Mouse (Mus musculus) embryonic facial prominence, embryonic 11.5 days (tissue): ENCODE results near the gene Vrk3. TPM values are rescaled to one million over a fixed set of nuclear protein-coding genes. Genes with fewer than 3 reads are reported as not detected.
A peak's percentile ranks its signal among the peaks of the same experiment; 100 is the strongest.
"Not testable (repeated sequence)": the region's sequence is repeated elsewhere in the genome, so short reads cannot be mapped to it uniquely, and the experiment has no call there.

Experiments used
- ATAC-seq: fragments of 200-750 bp; cut with Nextera tagmentation; replicated peaks from 2 replicates; pipeline ENCODE4 v1.8.0; 2017; ENCODE audit warnings: low read depth; ENCODE audit not compliant: insufficient number of reproducible peaks, low FRiP score, low TSS enrichment
- DNase-seq: peaks from one replicate; pipeline ENCODE4 v3.0.0-alpha.2; 2015; ENCODE audit warnings: low spot score
- H3K27ac ChIP-seq: fragments of 300-500 bp; sonication (generic); replicated peaks from 2 replicates; pipeline ENCODE4 v1.5.1; 2014; ENCODE audit warnings: mild to moderate bottlenecking, low read depth, low read length, control low read depth
- H3K27me3 ChIP-seq: fragments of 300-500 bp; sonication (generic); 2 replicates; pipeline ENCODE4 v1.6.1; 2014; ENCODE audit warnings: mild to moderate bottlenecking, low read length, moderate library complexity, mixed read lengths; ENCODE audit not compliant: control insufficient read depth, insufficient read depth
- H3K36me3 ChIP-seq: fragments of 300-500 bp; sonication (generic); replicated peaks from 2 replicates; pipeline ENCODE4 v1.6.1; 2014; ENCODE audit warnings: low read depth, mild to moderate bottlenecking, low read length, moderate library complexity, mixed read lengths; ENCODE audit not compliant: control insufficient read depth, insufficient read depth
- H3K4me1 ChIP-seq: fragments of 300-500 bp; sonication (generic); 2 replicates; pipeline ENCODE4 v1.6.1; 2014; ENCODE audit warnings: low read length, mixed read lengths; ENCODE audit not compliant: control insufficient read depth, insufficient read depth
- H3K4me2 ChIP-seq: fragments of 300-500 bp; sonication (generic); 2 replicates; pipeline ENCODE4 v1.6.1; 2014; ENCODE audit warnings: low read depth, mild to moderate bottlenecking, control low read depth, low read length, moderate library complexity
- H3K4me3 ChIP-seq: fragments of 300-500 bp; sonication (generic); 2 replicates; pipeline ENCODE4 v1.5.1; 2014; ENCODE audit warnings: low read depth, low read length, control low read depth
- H3K9ac ChIP-seq: fragments of 300-500 bp; sonication (generic); replicated peaks from 2 replicates; pipeline ENCODE4 v1.6.1; 2014; ENCODE audit warnings: mild to moderate bottlenecking, control low read depth, low read length
- H3K9me3 ChIP-seq: fragments of 300-500 bp; sonication (generic); replicated peaks from 2 replicates; pipeline ENCODE4 v1.6.1; 2016; ENCODE audit warnings: mild to moderate bottlenecking, low read length, inconsistent platforms, mixed read lengths; ENCODE audit not compliant: control insufficient read depth
- WGBS: fragments of 180-500 bp; shearing (Covaris S2); extraction: QIAGEN DNeasy Blood & Tissue Kit; methylation state at CpG from one replicate; pipeline ENCODE4 v1.1.7; 2014; 5-methylcytosine and 5-hydroxymethylcytosine counted together
- polyA plus RNA-seq: library from polyadenylated mRNA; unstranded; fragments of >200 nt; fragmentation: Nextera tagmentation; extraction: Ambion mirVana; gene quantifications from 2 replicates; pipeline ENCODE4 v1.2.1, GENCODE M21; 2014

The Vrk3 gene
- polyA plus RNA-seq, 1 experiment from 2014 or later = 32.3 TPM

GRCm38 (mm10) chr7:44741361-44741760 lies 6.9 kb upstream of the Vrk3 start:
- no peaks in the 10 kb centered on the region for H3K9me3 ChIP-seq
- WGBS = 83% methylated on average over 8 of the region's 8 CpGs
- ATAC-seq (no peak), DNase-seq (no peak)
- H3K36me3 ChIP-seq = no peaks in the 10 kb centered on the region
- H3K9ac ChIP-seq = no peak overlapping the region
- H3K27me3 ChIP-seq = no peaks in the 10 kb centered on the region
- no peak overlapping the region for H3K4me2 ChIP-seq
- H3K27ac ChIP-seq = no peak overlapping the region
- H3K4me3 ChIP-seq = no peak overlapping the region
- no peaks in the 10 kb centered on the region for H3K4me1 ChIP-seq

GRCm38 (mm10) chr7:44744270-44744669 lies 3.9 kb upstream of the Vrk3 start:
- 34% methylated on average over 9 of the region's 9 CpGs for WGBS

GRCm38 (mm10) chr7:44745076-44745475 lies 3.1 kb upstream of the Vrk3 start:
- no peaks in the 10 kb centered on the region for H3K27me3 ChIP-seq
- H3K4me1 ChIP-seq = no peaks in the 10 kb centered on the region
- peak; percentile 90 for DNase-seq
- ATAC-seq = peak; percentile 26
- no peak overlapping the region for H3K27ac ChIP-seq
- no peaks in the 10 kb centered on the region for H3K36me3 ChIP-seq
- peak overlapping the region; percentile 38 for H3K4me3 ChIP-seq
- WGBS = 0% methylated on average over 18 of the region's 18 CpGs
- no peaks in the 10 kb centered on the region for H3K9me3 ChIP-seq
- H3K9ac ChIP-seq = peak overlapping the region; percentile 61
- H3K4me2 ChIP-seq = peak overlapping the region; percentile 59

More at GRCm38 (mm10) chr7:44744270-44744669, 3.9 kb upstream of the Vrk3 start:
- H3K4me3 ChIP-seq = no peak overlapping the region
- no peaks in the 10 kb centered on the region for H3K27me3 ChIP-seq
- H3K4me1 ChIP-seq = no peaks in the 10 kb centered on the region
- ATAC-seq (no peak), DNase-seq (no peak)
- no peaks in the 10 kb centered on the region for H3K36me3 ChIP-seq
- no peaks in the 10 kb centered on the region for H3K9me3 ChIP-seq
- H3K4me2 ChIP-seq = no peak overlapping the region; the same call in 1 of the 2 replicates
- H3K9ac ChIP-seq = no peak overlapping the region; the same call in 1 of the 2 replicates
- no peak overlapping the region for H3K27ac ChIP-seq

- no peak overlapping the region for H3K4me2 ChIP-seq
- H3K36me3 ChIP-seq = no peaks in the 10 kb centered on the region
- H3K27ac ChIP-seq = no peak overlapping the region
- H3K4me1 ChIP-seq = no peaks in the 10 kb centered on the region
- no peaks in the 10 kb centered on the region for H3K9me3 ChIP-seq
- H3K4me3 ChIP-seq = no peak overlapping the region
- DNase-seq (no peak), ATAC-seq (no peak)
- WGBS = 66% methylated on average over 4 of the region's 4 CpGs
- no peaks in the 10 kb centered on the region for H3K27me3 ChIP-seq
- no peak overlapping the region for H3K9ac ChIP-seq
Observed at GRCm38 (mm10) chr7:44747115-44747514, 1.1 kb upstream of the Vrk3 start.

- H3K9ac ChIP-seq, H3K27ac ChIP-seq, H3K4me2 ChIP-seq, H3K4me3 ChIP-seq, H3K9me3 ChIP-seq, H3K27me3 ChIP-seq, H3K36me3 ChIP-seq, DNase-seq, ATAC-seq, H3K4me1 ChIP-seq: not testable (repeated sequence)
- WGBS = 43% methylated on average over 1 of the region's 1 CpGs
Observed at GRCm38 (mm10) chr7:44750950-44751349, 2.7 kb downstream of the Vrk3 start, which contains the start of gene Zfp473. Gene Zfp473, minus strand, starts transcription at chr7:44751050.

- ATAC-seq = no peak
- no peak overlapping the region for H3K4me2 ChIP-seq
- no peak overlapping the region for H3K27ac ChIP-seq
- peaks cover 8% of the 10 kb centered on the region for H3K36me3 ChIP-seq
- H3K9me3 ChIP-seq = no peaks in the 10 kb centered on the region
- no peak overlapping the region for H3K9ac ChIP-seq
- no peak overlapping the region for H3K4me3 ChIP-seq
- no peak for DNase-seq
- WGBS = 93% methylated on average over 2 of the region's 2 CpGs
- no peaks in the 10 kb centered on the region for H3K27me3 ChIP-seq
- no peaks in the 10 kb centered on the region for H3K4me1 ChIP-seq
Observed at GRCm38 (mm10) chr7:44757164-44757563, 9.0 kb downstream of the Vrk3 start.

GRCm38 (mm10) chr7:44760366-44760765 lies 12.2 kb downstream of the Vrk3 start:
- no peak for DNase-seq
- H3K9ac ChIP-seq = no peak overlapping the region
- no peak overlapping the region for H3K4me3 ChIP-seq
- H3K4me2 ChIP-seq = no peak overlapping the region
- no peak for ATAC-seq
- H3K4me1 ChIP-seq = no peaks in the 10 kb centered on the region
- H3K9me3 ChIP-seq = no peaks in the 10 kb centered on the region
- H3K27me3 ChIP-seq = no peaks in the 10 kb centered on the region
- H3K27ac ChIP-seq = no peak overlapping the region
- H3K36me3 ChIP-seq = peaks cover 12% of the 10 kb centered on the region

- H3K27ac ChIP-seq = no peak overlapping the region
- DNase-seq (no peak), ATAC-seq (no peak)
- H3K9me3 ChIP-seq = no peaks in the 10 kb centered on the region
- H3K36me3 ChIP-seq = peaks cover 3% of the 10 kb centered on the region
- H3K9ac ChIP-seq = no peak overlapping the region
- no peaks in the 10 kb centered on the region for H3K4me1 ChIP-seq
- no peak overlapping the region for H3K4me3 ChIP-seq
- WGBS = 86% methylated on average over 5 of the region's 5 CpGs
- H3K27me3 ChIP-seq = no peaks in the 10 kb centered on the region
- H3K4me2 ChIP-seq = no peak overlapping the region
Observed at GRCm38 (mm10) chr7:44768129-44768528, 19.9 kb downstream of the Vrk3 start.
